Mouse (Mus musculus) thymus, adult 2 months (tissue): Measurements from ENCODE around the gene Ttc6.

ENCODE experiments used
- CTCF ChIP-seq: fragments of 200-500 bp; IDR thresholded peaks from 2 replicates; pipeline ENCODE4 v1.5.1; 2012; ENCODE audit warnings: mild to moderate bottlenecking, control low read depth, low read length, moderate library complexity, borderline replicate concordance; ENCODE audit not compliant: control insufficient read depth, poor library complexity, insufficient read depth; ENCODE audit errors: extremely low read depth
- POLR2A ChIP-seq: fragments of 200-500 bp; IDR thresholded peaks from 2 replicates; pipeline ENCODE4 v1.6.1; 2012; ENCODE audit warnings: mild to moderate bottlenecking, low read length, control low read depth, moderate library complexity; ENCODE audit not compliant: control insufficient read depth, poor library complexity, insufficient read depth; ENCODE audit errors: extremely low read depth

DNA sequence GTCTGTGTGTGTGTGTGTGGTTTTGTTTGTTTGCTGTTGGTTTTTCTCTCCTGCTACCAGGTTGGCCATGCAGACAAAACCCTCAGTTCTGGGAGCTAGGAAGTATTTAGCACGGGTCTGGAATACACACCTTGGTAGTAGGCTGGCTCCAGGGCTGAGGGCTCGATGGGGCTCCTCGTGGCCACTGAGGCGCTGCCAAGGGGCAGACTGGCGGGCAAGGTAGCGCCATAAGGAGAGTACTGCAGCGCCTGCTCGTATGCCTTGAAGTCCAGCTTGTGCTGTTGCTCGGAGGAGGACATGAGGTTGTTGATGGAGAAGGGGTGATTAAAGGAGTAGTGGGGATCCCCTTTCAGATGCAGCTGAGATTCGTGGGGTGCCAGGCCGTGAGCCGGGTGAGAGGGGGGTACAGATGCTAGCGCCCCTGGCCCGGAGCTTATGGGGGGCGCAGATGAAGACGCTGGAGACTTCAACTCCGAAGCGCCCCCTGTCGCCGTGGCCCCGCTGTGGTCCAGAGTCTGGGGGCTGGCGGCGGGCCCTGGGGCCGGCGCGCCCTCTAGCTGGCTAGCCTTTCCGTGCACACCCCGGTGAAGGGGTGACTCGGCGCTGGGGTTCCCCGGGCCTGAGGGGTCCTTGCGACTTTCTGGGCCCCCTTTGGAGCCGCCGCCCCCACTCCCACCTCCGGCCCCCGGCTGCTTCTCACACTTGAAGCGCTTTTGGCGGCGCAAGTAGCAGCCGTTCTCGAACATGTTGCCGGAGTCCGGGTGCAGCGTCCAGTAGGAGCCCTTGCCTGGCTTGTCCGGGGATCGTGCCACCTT lies 21.8 kb upstream of the Ttc6 start:
- TF ChIP-seq POLR2A (no peak), CTCF (no peak)
